Mouse (Mus musculus) ES-Bruce4 (cell line): ENCODE data around the gene Hba-a1. TPM values are rescaled to one million over a fixed set of nuclear protein-coding genes. Genes with fewer than 3 reads are reported as not detected.
"Not testable (repeated sequence)": the region's sequence is repeated elsewhere in the genome, so short reads cannot be mapped to it uniquely, and the experiment has no call there.

Source experiments
- H3K27ac ChIP-seq: 2 replicates; pipeline ENCODE4 v1.5.1; 2012; ENCODE audit warnings: low read length, inconsistent platforms; ENCODE audit not compliant: insufficient read depth
- H3K27me3 ChIP-seq: 2 replicates; pipeline ENCODE4 v1.6.1; 2012; ENCODE audit warnings: mild to moderate bottlenecking, low read length, inconsistent platforms; ENCODE audit not compliant: control insufficient read depth, poor library complexity, insufficient read depth, severe bottlenecking
- H3K36me3 ChIP-seq: 2 replicates; pipeline ENCODE4 v1.6.1; 2012; ENCODE audit warnings: inconsistent platforms, mild to moderate bottlenecking, low read length, moderate library complexity; ENCODE audit not compliant: control insufficient read depth, poor library complexity, insufficient read depth, severe bottlenecking
- H3K4me1 ChIP-seq: one replicate; pipeline ENCODE4 v1.8.1; 2011; ENCODE audit warnings: low read length; ENCODE audit not compliant: control insufficient read depth, insufficient read depth
- H3K4me3 ChIP-seq: 2 replicates; pipeline ENCODE4 v1.5.1; 2011; ENCODE audit warnings: low read depth, mild to moderate bottlenecking, low read length
- H3K9ac ChIP-seq: 2 replicates; pipeline ENCODE4 v1.6.1; 2012; ENCODE audit warnings: low read depth, mild to moderate bottlenecking, inconsistent platforms; ENCODE audit not compliant: poor library complexity, severe bottlenecking
- H3K9me3 ChIP-seq: replicated peaks from 2 replicates; pipeline ENCODE4 v1.6.1; 2012; ENCODE audit warnings: mild to moderate bottlenecking, low read length, inconsistent platforms; ENCODE audit not compliant: control insufficient read depth, poor library complexity, insufficient read depth, severe bottlenecking
- CTCF ChIP-seq: IDR thresholded peaks from one replicate; pipeline ENCODE4 v1.8.1; 2011; ENCODE audit warnings: low read depth, low read length
- EP300 ChIP-seq: IDR thresholded peaks from 2 replicates; pipeline ENCODE4 v1.6.1; 2011; ENCODE audit warnings: low read depth, low read length; ENCODE audit not compliant: insufficient read depth
- POLR2A ChIP-seq: IDR thresholded peaks from one replicate; pipeline ENCODE4 v1.8.1; 2011; ENCODE audit warnings: low read length; ENCODE audit not compliant: insufficient read depth
- polyA plus RNA-seq: library from polyadenylated mRNA; stranded (reverse); fragments of >200 nt; gene quantifications from 2 replicates; pipeline ENCODE4 v1.2.4, GENCODE M21; 2011; ENCODE audit warnings: low read depth; ENCODE audit not compliant: missing spikeins, insufficient read depth, insufficient read length

Gene Hba-a1
- polyA plus RNA-seq, 1 experiment = 1.6 TPM

- Histone ChIP-seq H3K4me1 (no peaks in the 10 kb centered on the region), H3K9me3 (no peaks in the 10 kb centered on the region), H3K4me3 (no peak overlapping the region), H3K27me3 (peaks cover 2% of the 10 kb centered on the region; the same call in 1 of the 2 replicates), H3K27ac (no peak overlapping the region), H3K9ac (no peak overlapping the region), H3K36me3 (no peaks in the 10 kb centered on the region)
- no peak for TF ChIP-seq POLR2A
- no peak for TF ChIP-seq EP300
- TF ChIP-seq CTCF = no peak
Observed at GRCm38 (mm10) chr11:32278458-32278957, 4.8 kb upstream of the Hba-a1 start.

- Histone ChIP-seq H3K27ac (no peak overlapping the region), H3K9ac (no peak overlapping the region), H3K4me1 (no peaks in the 10 kb centered on the region), H3K27me3 (peaks cover 2% of the 10 kb centered on the region; the same call in 1 of the 2 replicates), H3K9me3 (no peaks in the 10 kb centered on the region), H3K36me3 (no peaks in the 10 kb centered on the region), H3K4me3 (no peak overlapping the region)
- TF ChIP-seq EP300 (no peak), CTCF (no peak), POLR2A (no peak)
Observed at GRCm38 (mm10) chr11:32280646-32281045, 2.7 kb upstream of the Hba-a1 start.

DNA sequence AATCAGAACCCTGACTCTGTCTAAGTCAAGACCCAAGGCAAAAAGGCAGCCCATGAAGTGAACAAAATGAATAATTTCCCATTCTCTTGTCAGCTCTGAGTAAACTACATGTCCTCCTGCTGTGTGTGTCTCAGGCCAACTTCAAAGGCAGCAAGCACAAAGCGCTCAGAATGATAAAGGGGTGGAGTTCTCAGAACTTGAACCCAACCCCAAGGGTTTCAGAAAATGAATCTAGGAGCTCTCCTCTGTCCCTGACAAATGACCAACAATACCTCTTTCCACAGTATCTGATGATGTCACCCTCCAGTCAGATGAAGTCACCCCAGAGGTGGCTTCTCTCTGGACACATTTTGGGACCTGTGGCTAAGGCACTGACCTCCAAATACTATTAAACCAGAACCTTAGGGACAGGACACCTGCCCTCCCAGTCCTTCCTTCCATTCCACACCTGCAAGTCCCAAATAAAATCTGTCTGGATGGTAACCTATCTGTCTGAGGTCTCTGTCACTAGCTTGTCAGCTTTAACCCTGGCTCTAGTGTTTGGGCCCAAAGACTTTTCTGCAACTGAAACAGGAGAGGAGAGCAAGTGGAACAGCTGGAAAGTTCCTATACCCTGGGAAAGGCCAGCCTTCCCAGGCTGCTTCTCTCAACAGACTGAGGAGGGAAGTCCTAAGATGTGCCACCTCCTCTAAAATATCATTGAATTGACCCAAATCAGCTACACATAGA, 1.7 kb upstream of the Hba-a1 start:
- no peak overlapping the region for H3K9ac ChIP-seq
- H3K36me3 ChIP-seq = no peaks in the 10 kb centered on the region
- H3K9me3 ChIP-seq = no peaks in the 10 kb centered on the region
- H3K27ac ChIP-seq = no peak overlapping the region
- peaks cover 2% of the 10 kb centered on the region; the same call in 1 of the 2 replicates for H3K27me3 ChIP-seq
- TF ChIP-seq POLR2A = no peak
- no peak for TF ChIP-seq EP300
- no peak for TF ChIP-seq CTCF
- H3K4me1 ChIP-seq = no peaks in the 10 kb centered on the region
- H3K4me3 ChIP-seq = no peak overlapping the region

DNA sequence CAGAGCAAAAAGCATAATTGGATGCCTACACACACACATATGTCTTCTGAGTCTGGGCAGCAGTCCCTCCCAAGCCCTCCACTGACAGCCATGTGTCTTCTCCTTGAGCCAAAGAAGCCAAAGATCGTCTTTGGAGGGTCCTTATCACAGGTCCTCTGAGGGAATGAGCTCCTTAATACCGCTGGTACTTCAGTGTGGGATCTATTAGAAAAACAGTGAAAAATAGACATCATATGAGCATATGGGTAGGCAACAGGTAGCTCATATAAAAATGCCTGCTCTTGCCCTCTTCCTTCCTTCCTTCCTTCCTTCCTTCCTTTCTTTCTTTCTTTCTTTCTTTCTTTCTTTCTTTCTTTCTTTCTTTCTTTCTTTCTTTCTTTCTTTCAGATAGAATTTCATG, 1.3 kb downstream of the Hba-a1 start:
- H3K4me3 ChIP-seq, H3K9ac ChIP-seq, H3K4me1 ChIP-seq, H3K36me3 ChIP-seq, H3K27ac ChIP-seq, H3K9me3 ChIP-seq, H3K27me3 ChIP-seq: not testable (repeated sequence)

DNA sequence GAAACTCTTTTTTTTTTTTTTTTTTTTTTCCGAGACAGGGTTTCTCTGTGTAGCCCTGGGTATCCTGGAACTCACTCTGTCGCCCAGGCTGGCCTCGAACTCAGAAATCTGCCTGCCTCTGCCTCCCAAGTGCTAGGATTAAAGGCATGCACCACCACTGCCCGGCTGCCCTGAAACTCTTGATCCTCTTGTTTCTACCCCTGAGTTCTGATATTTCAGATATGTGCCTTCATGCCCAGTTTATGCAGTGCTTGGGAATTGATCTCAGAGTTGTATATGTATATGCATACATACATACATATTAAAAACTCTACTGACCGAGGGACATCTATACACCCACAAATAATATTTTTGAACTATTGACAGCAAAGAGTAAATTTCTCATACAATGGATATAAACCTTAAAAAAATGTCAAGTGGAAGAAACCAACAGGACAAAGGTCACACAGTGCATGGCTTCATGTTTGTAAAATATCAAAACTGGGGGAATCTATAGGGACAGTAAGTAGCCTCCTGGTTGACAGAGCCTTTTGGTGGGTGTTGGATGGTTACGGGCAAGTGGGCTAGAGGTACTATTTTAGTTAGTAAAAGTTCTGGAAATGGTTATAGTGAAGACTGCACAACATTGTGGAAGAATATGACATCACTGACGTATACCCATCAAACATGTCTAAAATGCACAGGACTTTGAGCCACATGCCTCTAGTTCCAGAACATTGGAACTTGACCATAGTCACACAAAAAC, 1.9 kb downstream of the Hba-a1 start:
- Histone ChIP-seq H3K27me3 (peaks cover 2% of the 10 kb centered on the region; the same call in 1 of the 2 replicates), H3K4me1 (no peaks in the 10 kb centered on the region), H3K36me3 (no peaks in the 10 kb centered on the region), H3K9me3 (no peaks in the 10 kb centered on the region), H3K4me3 (no peak overlapping the region), H3K9ac (no peak overlapping the region), H3K27ac (no peak overlapping the region)
- no peak for TF ChIP-seq POLR2A
- no peak for TF ChIP-seq CTCF

- not testable (repeated sequence) for H3K4me1 ChIP-seq, H3K9ac ChIP-seq, H3K4me3 ChIP-seq, H3K27me3 ChIP-seq, H3K27ac ChIP-seq, H3K9me3 ChIP-seq, H3K36me3 ChIP-seq
Observed at GRCm38 (mm10) chr11:32285887-32286286, 2.6 kb downstream of the Hba-a1 start.
